Mouse (Mus musculus) G1E (cell line): Measurements from ENCODE around the gene Tcam1.

ENCODE experiments used
- CTCF ChIP-seq: IDR thresholded peaks from 2 replicates; pipeline ENCODE4 v1.5.1; 2012; ENCODE audit warnings: low read depth, low read length, inconsistent platforms, mixed read lengths
- GATA1 ChIP-seq: IDR thresholded peaks from 2 replicates; pipeline ENCODE4 v1.6.1; 2012; ENCODE audit warnings: borderline replicate concordance, low read length, inconsistent platforms, mixed read lengths
- GATA2 ChIP-seq: IDR thresholded peaks from 2 replicates; pipeline ENCODE4 v1.6.1; 2012; ENCODE audit warnings: low read depth, low read length, inconsistent platforms, borderline replicate concordance
- POLR2AphosphoS5 ChIP-seq: IDR thresholded peaks from 2 replicates; pipeline ENCODE4 v1.6.1; 2012; ENCODE audit warnings: low read depth, low read length, inconsistent platforms; ENCODE audit not compliant: insufficient replicate concordance
- TAL1 ChIP-seq: conservative IDR thresholded peaks from 2 replicates; pipeline ENCODE4 v1.6.1; 2012; ENCODE audit warnings: low read depth, low read length, inconsistent platforms, mixed read lengths

GRCm38 (mm10) chr11:106274374-106274773 is 2.1 kb upstream of the Tcam1 start:
- TF ChIP-seq CTCF (no peak), GATA1 (no peak), TAL1 (no peak), GATA2 (no peak), POLR2AphosphoS5 (no peak)
